Mouse (Mus musculus) ovary, adult 2 months (tissue): ENCODE results near the gene Tcf7l1. TPM values are rescaled to one million over a fixed set of nuclear protein-coding genes. Genes with fewer than 3 reads are reported as not detected.

ENCODE experiments used
- polyA plus RNA-seq: library from polyadenylated mRNA; depleted of rRNA; stranded (reverse); fragments of >200 nt; gene quantifications from 2 replicates; pipeline ENCODE4 v1.2.3, GENCODE M21; 2012; rRNA removed

Gene Tcf7l1
- polyA plus RNA-seq: 26.2 and 40.5 TPM in 2 replicates

DNA sequence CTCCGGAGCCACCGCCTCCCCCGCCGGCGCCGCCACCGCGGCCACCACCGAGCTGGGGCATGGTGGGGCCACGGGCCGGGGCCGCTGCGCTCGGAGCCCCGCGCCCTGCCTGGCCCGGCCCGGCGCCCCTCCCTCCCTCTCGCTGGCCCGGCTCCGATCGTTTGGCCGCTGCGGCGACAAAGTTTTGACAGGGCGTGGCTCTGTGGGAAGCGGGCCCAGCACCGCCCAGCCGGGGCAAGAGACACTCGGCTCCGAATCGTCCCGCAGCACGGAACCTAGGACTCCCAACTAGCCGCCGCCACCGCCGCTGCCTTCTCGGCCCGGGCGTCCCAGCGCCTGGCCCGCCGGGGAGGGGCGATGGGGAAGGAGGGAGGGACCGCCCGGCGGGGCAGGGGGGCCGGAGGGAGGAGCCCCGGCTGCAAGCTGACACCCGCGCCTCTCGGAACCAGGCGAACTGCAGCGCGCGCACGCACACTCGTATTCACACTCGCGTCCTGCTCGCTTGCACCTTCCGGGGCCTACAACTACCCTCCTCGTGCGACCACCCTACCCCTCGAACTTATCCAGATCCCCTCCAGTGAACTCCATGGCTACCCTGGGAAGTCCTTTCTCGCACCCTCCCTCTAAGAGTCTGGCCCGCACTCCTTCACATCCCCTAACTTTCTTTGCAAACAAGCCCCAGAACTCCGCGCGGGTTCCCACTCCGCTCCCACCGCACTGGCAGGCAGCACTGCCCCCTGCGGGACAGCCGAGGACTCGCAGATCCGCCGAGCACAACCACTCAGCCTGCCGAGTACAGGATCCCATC is at the start of gene Tcf7l1:
Gene Tcf7l1, minus strand, starts transcription at position 363 of the 808 bp plus-strand sequence.

DNA sequence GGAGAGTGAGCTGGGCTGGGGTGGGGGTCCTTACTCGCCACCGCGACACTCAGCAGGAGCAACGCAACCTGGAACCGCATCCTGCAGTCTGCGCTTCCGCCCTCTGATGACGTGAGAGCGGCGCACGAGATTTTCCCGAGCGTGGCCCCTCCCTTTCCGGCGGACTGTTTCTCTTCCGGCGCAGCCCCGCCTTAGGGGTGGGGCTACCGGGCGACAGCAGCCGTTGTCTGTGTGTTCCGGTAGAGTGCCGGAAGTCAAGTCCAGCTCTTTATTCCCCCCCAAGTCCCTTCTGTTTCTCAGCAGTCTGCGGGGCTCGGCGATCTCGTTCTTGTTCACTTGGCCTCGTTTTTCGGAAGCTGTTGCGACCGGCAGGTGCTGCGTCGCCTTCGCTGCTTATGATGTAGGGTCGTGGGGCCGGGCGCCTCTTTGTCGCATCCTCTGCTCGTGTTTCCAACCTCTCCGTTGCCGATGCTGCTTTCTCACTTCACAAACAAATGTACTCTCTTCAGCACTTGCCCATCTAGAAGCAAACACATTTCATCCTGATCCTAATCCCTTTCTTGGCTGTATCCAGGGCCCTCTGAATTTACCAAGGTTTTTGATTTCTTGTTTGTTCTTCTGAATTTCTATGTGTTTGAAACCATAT is 172.3 kb downstream of the Tcf7l1 start, which contains the start of gene Tgoln1:
Gene Tgoln1, minus strand, starts transcription at position 358 of the 646 bp plus-strand sequence.

DNA sequence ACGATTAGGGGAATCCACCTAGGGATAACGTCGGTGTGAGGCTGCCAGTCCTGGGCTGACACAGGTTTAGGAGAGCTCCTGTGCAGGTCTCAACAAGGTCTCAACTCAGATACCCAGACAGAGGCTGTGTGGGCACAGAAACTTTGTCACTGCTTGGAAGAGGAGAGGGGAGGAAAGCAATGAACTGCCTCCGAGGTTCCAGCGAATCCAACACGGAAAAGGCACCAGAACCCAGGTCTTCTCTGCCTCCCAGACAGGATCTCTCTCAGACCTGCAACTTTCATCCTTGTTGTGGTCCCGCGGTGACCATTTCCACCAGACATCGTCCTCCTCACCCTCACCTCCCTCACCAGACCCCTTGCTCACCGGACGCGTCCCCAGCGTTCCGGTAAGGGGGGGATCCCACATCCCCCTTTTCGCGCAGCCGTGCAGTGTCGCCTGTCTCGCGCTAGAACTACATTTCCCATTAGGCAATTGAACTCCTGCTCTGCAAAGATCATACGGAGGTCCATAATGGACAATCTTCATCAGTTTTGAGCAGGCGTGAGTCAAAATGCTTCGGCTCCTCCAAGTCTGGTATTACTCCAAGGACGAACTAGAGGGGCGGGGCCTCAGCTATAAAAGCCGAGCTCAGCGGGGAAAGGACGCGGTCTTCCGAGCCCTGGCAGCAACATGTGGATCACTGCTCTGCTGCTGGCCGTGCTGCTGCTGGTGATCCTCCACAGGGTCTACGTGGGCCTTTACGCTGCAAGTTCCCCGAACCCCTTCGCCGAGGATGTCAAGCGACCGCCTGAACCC is 190.9 kb downstream of the Tcf7l1 start, which contains the start of the genes Elmod3 and Retsat:
Gene Elmod3, minus strand, starts transcription at position 458 of the 798 bp plus-strand sequence.
Gene Retsat, plus strand, starts transcription at position 520 of the 798 bp plus-strand sequence.

Other genes with a start within 250 kb of the Tcf7l1 start
- gene Capg, start 244.9 kb downstream of the Tcf7l1 start, polyA plus RNA-seq: 64.9 and 70.2 TPM in 2 replicates
- 16.1 and 24.5 TPM in 2 replicates for gene Elmod3, start 190.8 kb downstream of the Tcf7l1 start, polyA plus RNA-seq
- 37.3 and 42.3 TPM in 2 replicates for gene Retsat, start 190.8 kb downstream of the Tcf7l1 start, polyA plus RNA-seq
- 31.9 and 32.2 TPM in 2 replicates for gene Tgoln1, start 172.3 kb downstream of the Tcf7l1 start, polyA plus RNA-seq
- 256 and 265 TPM in 2 replicates for gene Kcmf1, start 110.7 kb upstream of the Tcf7l1 start, polyA plus RNA-seq
- gene Tmsb10, start 169.5 kb upstream of the Tcf7l1 start, polyA plus RNA-seq: 48.9 and 51.7 TPM in 2 replicates